Mouse (Mus musculus) midbrain, postnatal 0 days (tissue): ENCODE results near the gene Fam214a. TPM values are rescaled to one million over a fixed set of nuclear protein-coding genes. Genes with fewer than 3 reads are reported as not detected.
"Not testable (repeated sequence)": the region's sequence is repeated elsewhere in the genome, so short reads cannot be mapped to it uniquely, and the experiment has no call there.

ENCODE experiments used
- ATAC-seq: fragments of 200-750 bp; cut with Nextera tagmentation; 2 replicates; pipeline ENCODE4 v1.8.0; 2017; ENCODE audit warnings: moderate number of reproducible peaks, mild to moderate bottlenecking, moderate TSS enrichment, moderate library complexity; ENCODE audit not compliant: low FRiP score
- DNase-seq: peaks from one replicate; pipeline ENCODE4 v3.0.0-alpha.2; 2015; ENCODE audit warnings: low spot score
- H3K27ac ChIP-seq: fragments of 300-500 bp; sonication (generic); 2 replicates; pipeline ENCODE4 v1.5.1; 2014; ENCODE audit warnings: low read depth, mild to moderate bottlenecking, low read length, mixed read lengths
- H3K27me3 ChIP-seq: fragments of 300-500 bp; sonication (generic); 2 replicates; pipeline ENCODE4 v1.6.1; 2014; ENCODE audit warnings: low read length, control low read depth, mixed read lengths; ENCODE audit not compliant: insufficient read depth
- H3K36me3 ChIP-seq: fragments of 300-500 bp; sonication (generic); 2 replicates; pipeline ENCODE4 v1.6.1; 2014; ENCODE audit warnings: low read length, control low read depth, mixed read lengths; ENCODE audit not compliant: insufficient read depth
- H3K4me1 ChIP-seq: fragments of 300-500 bp; sonication (generic); 2 replicates; pipeline ENCODE4 v1.6.1; 2014; ENCODE audit warnings: mild to moderate bottlenecking, control low read depth, antibody characterized with exemption, low read length, mixed read lengths; ENCODE audit not compliant: insufficient read depth
- H3K4me2 ChIP-seq: fragments of 300-500 bp; sonication (generic); 2 replicates; pipeline ENCODE4 v1.6.1; 2014; ENCODE audit warnings: low read depth, mild to moderate bottlenecking, low read length, mixed read lengths; ENCODE audit not compliant: poor library complexity, severe bottlenecking
- H3K4me3 ChIP-seq: fragments of 300-500 bp; sonication (generic); 2 replicates; pipeline ENCODE4 v1.5.1; 2014; ENCODE audit warnings: low read depth, mild to moderate bottlenecking, low read length, moderate library complexity
- H3K9ac ChIP-seq: fragments of 300-500 bp; sonication (generic); replicated peaks from 2 replicates; pipeline ENCODE4 v1.6.1; 2014; ENCODE audit warnings: mild to moderate bottlenecking, low read length, moderate library complexity, mixed read lengths; ENCODE audit not compliant: poor library complexity, severe bottlenecking
- H3K9me3 ChIP-seq: fragments of 300-500 bp; sonication (generic); 2 replicates; pipeline ENCODE4 v1.6.1; 2016; ENCODE audit warnings: low read length, control low read depth
- CTCF ChIP-seq: IDR thresholded peaks from 2 replicates; pipeline ENCODE4 v1.5.1; 2016; ENCODE audit warnings: antibody characterized with exemption, mild to moderate bottlenecking
- WGBS: fragments of 180-500 bp; shearing (Covaris S2); extraction: QIAGEN DNeasy Blood & Tissue Kit; methylation state at CpG from one replicate; pipeline ENCODE4 v1.1.7; 2014; 5-methylcytosine and 5-hydroxymethylcytosine counted together
- polyA plus RNA-seq: library from polyadenylated mRNA; unstranded; fragments of >200 nt; fragmentation: Nextera tagmentation; extraction: Ambion mirVana; gene quantifications from 2 replicates; pipeline ENCODE4 v1.2.1, GENCODE M21; 2015
- total RNA-seq: library from RNA; depleted of rRNA; stranded (reverse); fragments of >200 nt; gene quantifications from 2 replicates; pipeline ENCODE4 v1.2.3, GENCODE M21; 2014

The Fam214a gene
- total and polyA plus RNA-seq, 2 experiments from 2014 or later, result 18.2 to 32.3 TPM

GRCm38 (mm10) chr9:74979371-74979770, 26.7 kb downstream of the Fam214a start:
- Histone ChIP-seq H3K27me3 (no peaks in the 10 kb centered on the region), H3K27ac (no peak overlapping the region), H3K9ac (no peak overlapping the region), H3K4me2 (no peak overlapping the region), H3K36me3 (no peaks in the 10 kb centered on the region), H3K9me3 (no peaks in the 10 kb centered on the region), H3K4me3 (no peak overlapping the region), H3K4me1 (peaks cover 21% of the 10 kb centered on the region)
- WGBS, result 71% methylated on average over 5 of the region's 5 CpGs
- ATAC-seq, result no peak
- no peak for TF ChIP-seq CTCF
- DNase-seq, result no peak

- H3K27me3 ChIP-seq, result no peaks in the 10 kb centered on the region
Observed at GRCm38 (mm10) chr9:74979866-74980265, 27.2 kb downstream of the Fam214a start.

GRCm38 (mm10) chr9:74981663-74982111, 29.0 kb downstream of the Fam214a start:
- Histone ChIP-seq H3K9me3 (no peaks in the 10 kb centered on the region), H3K4me3 (no peak overlapping the region), H3K9ac (no peak overlapping the region), H3K27ac (no peak overlapping the region), H3K27me3 (no peaks in the 10 kb centered on the region), H3K4me2 (no peak overlapping the region), H3K4me1 (peaks cover 13% of the 10 kb centered on the region; the same call in 1 of the 2 replicates), H3K36me3 (no peaks in the 10 kb centered on the region)
- DNase-seq (no peak), ATAC-seq (no peak)
- no peak for TF ChIP-seq CTCF
- WGBS, result 73% methylated on average over 3 of the region's 3 CpGs

More at GRCm38 (mm10) chr9:74979866-74980265, 27.2 kb downstream of the Fam214a start:
- no peak overlapping the region for H3K9ac ChIP-seq
- DNase-seq (no peak), ATAC-seq (no peak)
- no peaks in the 10 kb centered on the region for H3K9me3 ChIP-seq
- WGBS, result 90% methylated on average over 1 of the region's 1 CpGs
- no peak overlapping the region for H3K27ac ChIP-seq
- TF ChIP-seq CTCF, result no peak
- H3K4me3 ChIP-seq, result no peak overlapping the region
- H3K36me3 ChIP-seq, result no peaks in the 10 kb centered on the region
- peaks cover 16% of the 10 kb centered on the region for H3K4me1 ChIP-seq
- H3K4me2 ChIP-seq, result no peak overlapping the region

- no peak for TF ChIP-seq CTCF
- no peak overlapping the region for H3K4me2 ChIP-seq
- no peaks in the 10 kb centered on the region for H3K36me3 ChIP-seq
- no peak for ATAC-seq
- H3K27ac ChIP-seq, result no peak overlapping the region
- no peaks in the 10 kb centered on the region for H3K27me3 ChIP-seq
- H3K9me3 ChIP-seq, result no peaks in the 10 kb centered on the region
- DNase-seq, result no peak
- 78% methylated on average over 8 of the region's 8 CpGs for WGBS
- no peak overlapping the region for H3K4me3 ChIP-seq
- H3K9ac ChIP-seq, result no peak overlapping the region
- H3K4me1 ChIP-seq, result peaks cover 9% of the 10 kb centered on the region; the same call in 1 of the 2 replicates
Observed at GRCm38 (mm10) chr9:74982193-74982592, 29.5 kb downstream of the Fam214a start.

- not testable (repeated sequence) for H3K4me3 ChIP-seq, H3K27me3 ChIP-seq, H3K9ac ChIP-seq, ATAC-seq, DNase-seq, H3K27ac ChIP-seq, H3K36me3 ChIP-seq, H3K4me1 ChIP-seq, H3K9me3 ChIP-seq, H3K4me2 ChIP-seq
- 77% methylated on average over 1 of the region's 1 CpGs for WGBS
Observed at GRCm38 (mm10) chr9:74982722-74983121, 30.0 kb downstream of the Fam214a start.

GRCm38 (mm10) chr9:74985173-74985715, 32.6 kb downstream of the Fam214a start:
- Histone ChIP-seq H3K27me3 (no peaks in the 10 kb centered on the region), H3K36me3 (no peaks in the 10 kb centered on the region), H3K4me2 (no peak overlapping the region), H3K27ac (no peak overlapping the region), H3K9ac (no peak overlapping the region), H3K4me3 (no peak overlapping the region), H3K9me3 (no peaks in the 10 kb centered on the region), H3K4me1 (no peaks in the 10 kb centered on the region)
- no peak for ATAC-seq
- no peak for TF ChIP-seq CTCF
- 80% methylated on average over 14 of the region's 14 CpGs for WGBS
- DNase-seq, result no peak
